Mouse (Mus musculus): ENCODE results near the gene Tas1r3. TPM values are rescaled to one million over a fixed set of nuclear protein-coding genes. Genes with fewer than 3 reads are reported as not detected.

Gene Tas1r3
- 0.08 and 0.09 TPM in 2 replicates for polyA plus RNA-seq (2015; fragmentation: Nextera tagmentation; extraction: Ambion mirVana)

GRCm38 (mm10) chr4:155863001-155863400, at the start of gene Tas1r3:
Gene Tas1r3, minus strand, starts transcription at chr4:155863362.
- no peak within 1 kb of the TSS for H3K4me3 ChIP-seq (ENCODE audit: low read depth, low read length)
- H3K27ac ChIP-seq (ENCODE audit: low read depth), result no peak within 1 kb of the TSS
- H3K4me2 ChIP-seq (ENCODE audit: low read depth, low read length), result no peak within 1 kb of the TSS
- WGBS (ENCODE audit: insufficient replicate concordance), result 74% methylated on average over 5 of the region's 5 CpGs
- H3K27me3 ChIP-seq (ENCODE audit: insufficient read depth, low read length), result no peaks in the 10 kb centered on the region
- ATAC-seq, result no peak
- peaks cover 33% of the 10 kb centered on the region for H3K36me3 ChIP-seq (replicated peaks; ENCODE audit: insufficient read depth, low read length)
- no peak within 1 kb of the TSS for H3K9ac ChIP-seq (replicated peaks)
- no peaks in the 10 kb centered on the region for H3K9me3 ChIP-seq (ENCODE audit: low read length)
- TF ChIP-seq CTCF (IDR thresholded peaks at IDR 0.05; ENCODE audit: low read depth) (no peak), EP300 (IDR thresholded peaks at IDR 0.05; ENCODE audit: low read depth) (no peak)
- H3K4me1 ChIP-seq (ENCODE audit: insufficient read depth), result peaks cover 2% of the 10 kb centered on the region
- no peak for DNase-seq

- DNase-seq (no peak), ATAC-seq (no peak)
- TF ChIP-seq CTCF (IDR thresholded peaks at IDR 0.05; ENCODE audit: low read depth) (no peak), EP300 (IDR thresholded peaks at IDR 0.05; ENCODE audit: low read depth) (no peak)
- H3K9ac ChIP-seq (replicated peaks), result no peak overlapping the region
- WGBS (ENCODE audit: insufficient replicate concordance), result 79% methylated on average over 4 of the region's 4 CpGs
- H3K36me3 ChIP-seq (replicated peaks; ENCODE audit: insufficient read depth, low read length), result no peaks in the 10 kb centered on the region; the same call in none of the 2 replicates
- H3K27me3 ChIP-seq (ENCODE audit: insufficient read depth, low read length), result no peaks in the 10 kb centered on the region
- H3K4me2 ChIP-seq (ENCODE audit: low read depth, low read length), result no peak overlapping the region
- H3K27ac ChIP-seq (ENCODE audit: low read depth), result no peak overlapping the region
- no peak overlapping the region for H3K4me3 ChIP-seq (ENCODE audit: low read depth, low read length)
- no peaks in the 10 kb centered on the region for H3K9me3 ChIP-seq (ENCODE audit: low read length)
- no peaks in the 10 kb centered on the region for H3K4me1 ChIP-seq (ENCODE audit: insufficient read depth)
These were observed 45.6 kb upstream of the Tas1r3 start for GRCm38 (mm10) chr4:155908751-155909150.

GRCm38 (mm10) chr4:155908281-155908680, 45.1 kb upstream of the Tas1r3 start:
- no peak overlapping the region for H3K27ac ChIP-seq (ENCODE audit: low read depth)
- peaks cover 4% of the 10 kb centered on the region for H3K36me3 ChIP-seq (replicated peaks; ENCODE audit: insufficient read depth, low read length)
- H3K4me2 ChIP-seq (ENCODE audit: low read depth, low read length), result no peak overlapping the region
- H3K27me3 ChIP-seq (ENCODE audit: insufficient read depth, low read length), result no peaks in the 10 kb centered on the region
- ATAC-seq (no peak), DNase-seq (no peak)
- TF ChIP-seq EP300 (IDR thresholded peaks at IDR 0.05; ENCODE audit: low read depth) (no peak), CTCF (IDR thresholded peaks at IDR 0.05; ENCODE audit: low read depth) (no peak)
- WGBS (ENCODE audit: insufficient replicate concordance), result 73% methylated on average over 7 of the region's 7 CpGs
- H3K9ac ChIP-seq (replicated peaks), result no peak overlapping the region
- no peaks in the 10 kb centered on the region for H3K4me1 ChIP-seq (ENCODE audit: insufficient read depth)
- no peak overlapping the region for H3K4me3 ChIP-seq (ENCODE audit: low read depth, low read length)
- H3K9me3 ChIP-seq (ENCODE audit: low read length), result no peaks in the 10 kb centered on the region

GRCm38 (mm10) chr4:155907003-155907402, 43.8 kb upstream of the Tas1r3 start:
- DNase-seq, result no peak
- WGBS (ENCODE audit: insufficient replicate concordance), result 84% methylated on average over 11 of the region's 11 CpGs
- TF ChIP-seq EP300 (IDR thresholded peaks at IDR 0.05; ENCODE audit: low read depth) (no peak), CTCF (IDR thresholded peaks at IDR 0.05; ENCODE audit: low read depth) (no peak)
- Histone ChIP-seq H3K27ac (ENCODE audit: low read depth) (no peak overlapping the region), H3K9me3 (ENCODE audit: low read length) (no peaks in the 10 kb centered on the region), H3K4me3 (ENCODE audit: low read depth, low read length) (no peak overlapping the region), H3K4me1 (ENCODE audit: insufficient read depth) (no peaks in the 10 kb centered on the region), H3K9ac (replicated peaks) (no peak overlapping the region), H3K36me3 (replicated peaks; ENCODE audit: insufficient read depth, low read length) (peaks cover 16% of the 10 kb centered on the region), H3K27me3 (ENCODE audit: insufficient read depth, low read length) (no peaks in the 10 kb centered on the region), H3K4me2 (ENCODE audit: low read depth, low read length) (no peak overlapping the region)
- ATAC-seq, result no peak

GRCm38 (mm10) chr4:155906125-155906524, 43.0 kb upstream of the Tas1r3 start:
- ATAC-seq, result no peak
- Histone ChIP-seq H3K4me1 (ENCODE audit: insufficient read depth) (no peaks in the 10 kb centered on the region), H3K27ac (ENCODE audit: low read depth) (no peak overlapping the region), H3K4me2 (ENCODE audit: low read depth, low read length) (no peak overlapping the region), H3K36me3 (replicated peaks; ENCODE audit: insufficient read depth, low read length) (peaks cover 16% of the 10 kb centered on the region), H3K27me3 (ENCODE audit: insufficient read depth, low read length) (no peaks in the 10 kb centered on the region), H3K9me3 (ENCODE audit: low read length) (no peaks in the 10 kb centered on the region), H3K4me3 (ENCODE audit: low read depth, low read length) (no peak overlapping the region), H3K9ac (replicated peaks) (no peak overlapping the region)
- 87% methylated on average over 9 of the region's 9 CpGs for WGBS (ENCODE audit: insufficient replicate concordance)
- no peak for DNase-seq
- no peak for TF ChIP-seq EP300 (IDR thresholded peaks at IDR 0.05; ENCODE audit: low read depth)
- TF ChIP-seq CTCF (IDR thresholded peaks at IDR 0.05; ENCODE audit: low read depth), result no peak

- no peak overlapping the region for H3K4me3 ChIP-seq (ENCODE audit: low read depth, low read length)
- H3K27me3 ChIP-seq (ENCODE audit: insufficient read depth, low read length), result no peaks in the 10 kb centered on the region
- no peaks in the 10 kb centered on the region for H3K4me1 ChIP-seq (ENCODE audit: insufficient read depth)
- DNase-seq (no peak), ATAC-seq (no peak)
- H3K9me3 ChIP-seq (ENCODE audit: low read length), result no peaks in the 10 kb centered on the region
- peaks cover 16% of the 10 kb centered on the region for H3K36me3 ChIP-seq (replicated peaks; ENCODE audit: insufficient read depth, low read length)
- no peak overlapping the region for H3K9ac ChIP-seq (replicated peaks)
- 87% methylated on average over 13 of the region's 13 CpGs for WGBS (ENCODE audit: insufficient replicate concordance)
- no peak overlapping the region for H3K27ac ChIP-seq (ENCODE audit: low read depth)
- TF ChIP-seq EP300 (IDR thresholded peaks at IDR 0.05; ENCODE audit: low read depth), result no peak
- no peak for TF ChIP-seq CTCF (IDR thresholded peaks at IDR 0.05; ENCODE audit: low read depth)
- no peak overlapping the region for H3K4me2 ChIP-seq (ENCODE audit: low read depth, low read length)
These were observed 42.5 kb upstream of the Tas1r3 start for GRCm38 (mm10) chr4:155905634-155906033.
